Mouse (Mus musculus) G1E (cell line): ENCODE results near the gene Rnf216.

Source experiments
- CTCF ChIP-seq: IDR thresholded peaks from 2 replicates; pipeline ENCODE4 v1.5.1; 2012; ENCODE audit warnings: low read depth, low read length, inconsistent platforms, mixed read lengths
- GATA1 ChIP-seq: IDR thresholded peaks from 2 replicates; pipeline ENCODE4 v1.6.1; 2012; ENCODE audit warnings: borderline replicate concordance, low read length, inconsistent platforms, mixed read lengths
- POLR2AphosphoS5 ChIP-seq: IDR thresholded peaks from 2 replicates; pipeline ENCODE4 v1.6.1; 2012; ENCODE audit warnings: low read depth, low read length, inconsistent platforms; ENCODE audit not compliant: insufficient replicate concordance
- TAL1 ChIP-seq: conservative IDR thresholded peaks from 2 replicates; pipeline ENCODE4 v1.6.1; 2012; ENCODE audit warnings: low read depth, low read length, inconsistent platforms, mixed read lengths

DNA sequence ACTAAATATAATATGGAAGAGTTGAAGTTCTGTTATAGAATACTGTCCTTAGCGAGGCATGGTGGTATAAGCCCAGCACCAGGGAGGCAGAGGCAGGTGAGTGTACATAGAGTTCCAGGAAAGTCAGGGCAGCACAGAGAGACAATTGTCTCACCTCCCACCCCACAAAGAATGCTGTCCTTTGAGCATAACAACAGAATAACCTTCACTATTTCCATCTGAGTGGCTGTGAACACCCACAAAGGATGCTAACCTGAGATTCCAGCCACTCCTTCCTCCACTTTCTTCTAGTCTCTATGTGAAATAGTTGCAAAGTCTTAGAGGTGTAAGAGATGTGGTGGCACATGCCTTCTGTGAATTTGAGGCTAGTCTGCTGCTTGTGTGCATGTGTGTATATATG, 89.8 kb downstream of the Rnf216 start:
- TF ChIP-seq CTCF (no peak), POLR2AphosphoS5 (no peak), GATA1 (no peak), TAL1 (no peak)
